Mouse (Mus musculus) large intestine, adult 2 months (tissue): Measurements from ENCODE around the gene Spint5. TPM values are rescaled to one million over a fixed set of nuclear protein-coding genes. Genes with fewer than 3 reads are reported as not detected.

Experiments used
- polyA plus RNA-seq: library from polyadenylated mRNA; depleted of rRNA; stranded (reverse); fragments of >200 nt; gene quantifications from 2 replicates; pipeline ENCODE4 v1.2.3, GENCODE M21; 2012; rRNA removed

Gene Spint5
- polyA plus RNA-seq, 1 experiment, result not detected

Other genes starting within 250 kb of the Spint5 start
- gene Trp53tg5, start 241.6 kb upstream of the Spint5 start, polyA plus RNA-seq, result not detected in 2 replicates
- gene Dbndd2, start 229.2 kb upstream of the Spint5 start, polyA plus RNA-seq, result 69.4 and 96.9 TPM in 2 replicates
- gene Pigt, start 217.8 kb upstream of the Spint5 start, polyA plus RNA-seq, result 118 and 127 TPM in 2 replicates
- 1.4 and 3.5 TPM in 2 replicates for gene Wfdc2, start 152.9 kb upstream of the Spint5 start, polyA plus RNA-seq
- gene Spint3, start 141.8 kb upstream of the Spint5 start, polyA plus RNA-seq, result not detected in 2 replicates
- 0.29 TPM in 1 of 2 replicates, not detected in the other for gene Wfdc6a, start 129.9 kb upstream of the Spint5 start, polyA plus RNA-seq
- not detected in 2 replicates for gene Eppin, start 121.7 kb upstream of the Spint5 start, polyA plus RNA-seq
- gene Wfdc6b, start 101.8 kb upstream of the Spint5 start, polyA plus RNA-seq, result not detected in 2 replicates
- gene Wfdc8, start 101.7 kb upstream of the Spint5 start, polyA plus RNA-seq, result 0.05 TPM in 1 of 2 replicates, not detected in the other
- 0.14 TPM in 1 of 2 replicates, not detected in the other for gene Wfdc16, start 76.5 kb upstream of the Spint5 start, polyA plus RNA-seq
- gene Wfdc10, start 59.3 kb upstream of the Spint5 start, polyA plus RNA-seq, result 0.73 TPM in 1 of 2 replicates, not detected in the other
- gene Wfdc9, start 58.7 kb upstream of the Spint5 start, polyA plus RNA-seq, result not detected in 2 replicates
- not detected in 2 replicates for gene Wfdc11, start 41.2 kb upstream of the Spint5 start, polyA plus RNA-seq
- 0.10 and 0.32 TPM in 2 replicates for gene Wfdc13, start 30.2 kb upstream of the Spint5 start, polyA plus RNA-seq
- not detected in 2 replicates for gene Spint4, start 16.8 kb upstream of the Spint5 start, polyA plus RNA-seq
- gene Wfdc3, start 30.6 kb downstream of the Spint5 start, polyA plus RNA-seq, result 0.19 and 0.22 TPM in 2 replicates
- gene Dnttip1, start 30.7 kb downstream of the Spint5 start, polyA plus RNA-seq, result 17.3 and 27.6 TPM in 2 replicates
- 154 and 183 TPM in 2 replicates for gene Ube2c, start 54.6 kb downstream of the Spint5 start, polyA plus RNA-seq
- 2.2 TPM in 1 of 2 replicates, not detected in the other for gene Tnnc2, start 64.7 kb downstream of the Spint5 start, polyA plus RNA-seq
- 9.1 and 9.9 TPM in 2 replicates for gene Snx21, start 70.5 kb downstream of the Spint5 start, polyA plus RNA-seq
- 63.0 and 82.8 TPM in 2 replicates for gene Acot8, start 89.6 kb downstream of the Spint5 start, polyA plus RNA-seq
- 4.0 and 4.8 TPM in 2 replicates for gene Zswim3, start 89.8 kb downstream of the Spint5 start, polyA plus RNA-seq
- gene Zswim1, start 107.4 kb downstream of the Spint5 start, polyA plus RNA-seq, result 8.1 and 8.3 TPM in 2 replicates
- not detected in 2 replicates for gene Spata25, start 113.2 kb downstream of the Spint5 start, polyA plus RNA-seq
- gene Ctsa, start 117.6 kb downstream of the Spint5 start, polyA plus RNA-seq, result 195 and 290 TPM in 2 replicates
- gene Neurl2, start 118.2 kb downstream of the Spint5 start, polyA plus RNA-seq, result 3.3 and 3.5 TPM in 2 replicates
- 35.7 and 46.7 TPM in 2 replicates for gene Pltp, start 142.4 kb downstream of the Spint5 start, polyA plus RNA-seq
- 30.8 and 34.3 TPM in 2 replicates for gene Pcif1, start 164.0 kb downstream of the Spint5 start, polyA plus RNA-seq
- gene Zfp335, start 196.5 kb downstream of the Spint5 start, polyA plus RNA-seq, result 18.5 and 26.1 TPM in 2 replicates
- 6.9 and 21.8 TPM in 2 replicates for gene Mmp9, start 225.5 kb downstream of the Spint5 start, polyA plus RNA-seq
- 0.50 and 0.95 TPM in 2 replicates for gene Slc12a5, start 245.5 kb downstream of the Spint5 start, polyA plus RNA-seq